Mouse (Mus musculus): ENCODE measurements around the gene Huwe1. TPM values are rescaled to one million over a fixed set of nuclear protein-coding genes. Genes with fewer than 3 reads are reported as not detected.

Gene Huwe1
- total RNA-seq, 1 experiment from 2014 or later = 197 TPM

GRCm38 (mm10) chrX:151947781-151948180 is 147.2 kb downstream of the Huwe1 start:
- no peak for ATAC-seq (replicated peaks; ENCODE audit: low read depth, poor library complexity, severe bottlenecking)

- ATAC-seq (replicated peaks; ENCODE audit: low read depth, poor library complexity, severe bottlenecking) = no peak
Measured at GRCm38 (mm10) chrX:151950231-151950630, 149.6 kb downstream of the Huwe1 start.

GRCm38 (mm10) chrX:151951181-151951580 is 150.6 kb downstream of the Huwe1 start:
- peak; percentile 97 for ATAC-seq (replicated peaks; ENCODE audit: low read depth, poor library complexity, severe bottlenecking)

Other genes starting within 250 kb of the Huwe1 start
- 84.8 and 85.6 TPM in 2 replicates for gene Hsd17b10, start 201.0 kb downstream of the Huwe1 start, total RNA-seq (2017)
- 1.2 and 1.6 TPM in 2 replicates for gene Ribc1, start 215.5 kb downstream of the Huwe1 start, total RNA-seq (2017)
- gene Smc1a, start 215.6 kb downstream of the Huwe1 start, total RNA-seq (2017) = 293 and 367 TPM in 2 replicates